ENCODE assay signal across 8 mouse cellular contexts in genomic region chr8:70776496-70777444, GRCm38 (mm10). TPM values are rescaled to one million over a fixed set of nuclear protein-coding genes. Genes with fewer than 3 reads are reported as not detected.
DNase-seq lines count a peak whose midpoint lies in the region; ATAC-seq and TF ChIP-seq lines count a peak whose summit lies in the region.

TSS of gene Pik3r2 (minus strand) at chr8:70776713.

- ATAC-seq in activated CD4-positive, CD25-positive, alpha-beta regulatory T cell, adult 4 months = peak; percentile 84
- peak; percentile 81 for ATAC-seq in megakaryocyte progenitor cell, adult 5-6 weeks (replicated peaks; ENCODE audit: poor library complexity)

- H3K4me1 ChIP-seq in cortical plate, adult 2 months (ENCODE audit: control insufficient read depth, insufficient read depth, low read length) = peaks cover 8% of the 10 kb centered on the region; the same call in 1 of the 2 replicates

- no peak for TF ChIP-seq CTCF in cortical plate, adult 2 months (IDR thresholded peaks at IDR 0.05; ENCODE audit: extremely low read depth, insufficient read depth, low read length)

- peak within 1 kb of the TSS; percentile 94 for H3K27ac ChIP-seq in cortical plate, adult 2 months (ENCODE audit: insufficient read depth, low read length)

- TF ChIP-seq POLR2A in cortical plate, adult 2 months (IDR thresholded peaks at IDR 0.05; ENCODE audit: extremely low read depth, insufficient read depth, low read length) = peak; percentile 76

- H3K4me3 ChIP-seq in cortical plate, adult 2 months (ENCODE audit: insufficient read depth, low read length) = peak within 1 kb of the TSS; percentile 41

- peak; percentile 99 for DNase-seq in gastrocnemius, postnatal 10 days
- peak; percentile 97 for DNase-seq in induced T-regulatory cell, adult 2 months (ENCODE audit: low read depth)
- peak; percentile 95 to 98 for DNase-seq in left cerebral cortex, adult 9 months (ENCODE audit: low spot score in 2 of 2)
- peak; percentile 99 for DNase-seq in right cerebral cortex, postnatal 14 days
- DNase-seq in urinary bladder, postnatal 36 days (ENCODE audit: low spot score in 2 of 2) = peak; percentile 96

RNA-seq across cellular contexts. Expression of gene Pik3r2, which starts in this region (rescaled TPM):
- polyA plus RNA-seq in activated CD4-positive, CD25-positive, alpha-beta regulatory T cell, adult 4 months (2017; shearing (Covaris generic)) = 1 to 10 TPM; 3.9 to 5.1 TPM
- polyA plus RNA-seq in cortical plate, adult 2 months (2012; rRNA removed) = 177 and 193 TPM in 2 replicates
- total RNA-seq in gastrocnemius, postnatal 10 days (2021) = 10 to 100 TPM; 39.4 to 47.2 TPM
- total RNA-seq in megakaryocyte progenitor cell, adult 5-6 weeks (2015) = 5.7 and 6.0 TPM in 2 replicates
- 18.1 and 18.5 TPM in 2 replicates for total RNA-seq in megakaryocyte progenitor cell, adult 5-6 weeks (2017)

Comparison
In these comparisons a context has a peak if more than half of its experiments do, and no peak if none do; other contexts are left out.
1. Peak in every context shown above with its lines: DNase-seq, ATAC-seq, H3K4me3 ChIP-seq and H3K27ac ChIP-seq.
2. RNA of gene Pik3r2 (polyA plus RNA-seq): 177 to 193 TPM in cortical plate, adult 2 months; 3.9 to 5.1 TPM in activated CD4-positive, CD25-positive, alpha-beta regulatory T cell, adult 4 months; every median in the first group is over 10 times any median in the second.